Mouse (Mus musculus): Measurements from ENCODE around the gene Slc19a1. TPM values are rescaled to one million over a fixed set of nuclear protein-coding genes. Genes with fewer than 3 reads are reported as not detected.
A peak's percentile ranks its signal among the peaks of the same experiment; 100 is the strongest.

Slc19a1 gene
- polyA plus RNA-seq, 1 experiment from 2014 or later: 13.9 TPM

DNA sequence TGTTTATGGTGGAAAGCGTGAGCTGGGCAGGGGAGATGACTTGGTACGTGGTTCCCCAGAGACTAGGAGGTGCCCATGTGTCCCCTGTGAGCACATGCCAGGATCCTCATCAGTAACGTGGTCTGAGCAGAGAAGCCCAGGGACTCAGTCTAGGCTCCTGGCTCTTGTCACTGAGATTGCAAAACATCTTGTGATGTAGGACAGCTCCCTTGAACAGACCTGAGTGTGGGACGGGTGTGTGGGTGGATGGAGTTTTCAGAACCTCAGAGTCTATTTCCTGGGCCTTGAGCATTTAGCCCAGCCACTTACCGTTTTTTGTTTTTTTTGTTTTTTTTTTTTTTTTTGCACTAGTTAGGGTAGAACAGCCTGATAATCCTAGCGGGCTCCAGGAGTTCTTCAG, 3.4 kb downstream of the Slc19a1 start:
- Histone ChIP-seq H3K9me3 (ENCODE audit: control insufficient read depth, low read length) (no peaks in the 10 kb centered on the region), H3K4me2 (replicated peaks; ENCODE audit: low read depth) (no peak overlapping the region)
- WGBS: 73% methylated on average over 6 of the region's 6 CpGs

DNA sequence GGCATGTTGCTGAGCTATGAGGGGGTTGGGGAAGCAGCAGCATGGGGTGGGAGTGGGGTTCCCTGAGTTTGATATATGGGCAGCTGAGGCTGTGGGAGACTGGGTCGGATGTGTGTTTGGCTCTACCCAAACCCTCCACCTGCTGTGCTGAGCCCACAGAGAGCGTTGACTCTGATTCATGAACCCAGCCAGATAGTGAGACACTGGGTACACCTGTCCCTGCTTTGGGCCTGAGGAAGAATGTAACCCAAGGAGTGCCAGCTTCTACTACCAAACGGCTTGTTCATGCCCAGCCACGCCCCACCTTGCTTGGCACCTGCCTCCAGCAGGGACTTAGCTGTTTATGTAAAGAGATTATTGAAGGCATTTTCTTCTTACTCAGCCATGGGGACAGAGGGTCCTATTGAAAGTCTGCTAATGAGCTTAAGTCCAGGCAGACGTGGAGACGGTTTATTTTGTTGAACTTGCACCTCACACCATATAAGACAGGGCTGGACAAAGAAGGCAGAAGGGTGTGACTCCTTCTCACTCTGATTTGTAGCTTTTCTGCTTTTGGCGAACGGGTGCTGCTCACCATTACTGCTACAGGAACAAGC, 6.6 kb downstream of the Slc19a1 start:
- H3K4me1 ChIP-seq (replicated peaks; ENCODE audit: control insufficient read depth, insufficient read depth): 0 out of 2 replicates have a peak, but pooled peaks cover 4% of the 10 kb centered on the region
- peaks cover 12% of the 10 kb centered on the region for H3K36me3 ChIP-seq (ENCODE audit: control insufficient read depth, insufficient read depth, low read length)
- H3K9ac ChIP-seq (ENCODE audit: low read length): no peak overlapping the region
- TF ChIP-seq EP300 (optimal IDR thresholded peaks at IDR 0.05) (no peak), CTCF (IDR thresholded peaks at IDR 0.05; ENCODE audit: low read depth) (no peak)
- H3K9me3 ChIP-seq (ENCODE audit: control insufficient read depth, low read length): no peaks in the 10 kb centered on the region
- DNase-seq (ENCODE audit: low spot score) (no peak), ATAC-seq (ENCODE audit: low FRiP score, low TSS enrichment) (no peak)
- 63% methylated on average over 8 of the region's 8 CpGs for WGBS
- no peaks in the 10 kb centered on the region for H3K27me3 ChIP-seq (ENCODE audit: control insufficient read depth, insufficient read depth, low read length)
- no peak overlapping the region for H3K4me3 ChIP-seq (ENCODE audit: low read depth, low read length)
- H3K27ac ChIP-seq (replicated peaks): no peak overlapping the region
- H3K4me2 ChIP-seq (replicated peaks; ENCODE audit: low read depth): no peak overlapping the region

More for the DNA sequence above, 3.4 kb downstream of the Slc19a1 start:
- ATAC-seq (ENCODE audit: low FRiP score, low TSS enrichment) (no peak), DNase-seq (ENCODE audit: low spot score) (no peak)
- H3K27ac ChIP-seq (replicated peaks): no peak overlapping the region
- no peak overlapping the region for H3K4me3 ChIP-seq (ENCODE audit: low read depth, low read length)
- peaks cover 12% of the 10 kb centered on the region for H3K36me3 ChIP-seq (ENCODE audit: control insufficient read depth, insufficient read depth, low read length)
- H3K27me3 ChIP-seq (ENCODE audit: control insufficient read depth, insufficient read depth, low read length): no peaks in the 10 kb centered on the region
- TF ChIP-seq CTCF (IDR thresholded peaks at IDR 0.05; ENCODE audit: low read depth) (no peak), EP300 (optimal IDR thresholded peaks at IDR 0.05) (no peak)
- H3K9ac ChIP-seq (ENCODE audit: low read length): no peak overlapping the region
- 0 out of 2 replicates have a peak, but pooled peaks cover 4% of the 10 kb centered on the region for H3K4me1 ChIP-seq (replicated peaks; ENCODE audit: control insufficient read depth, insufficient read depth)

DNA sequence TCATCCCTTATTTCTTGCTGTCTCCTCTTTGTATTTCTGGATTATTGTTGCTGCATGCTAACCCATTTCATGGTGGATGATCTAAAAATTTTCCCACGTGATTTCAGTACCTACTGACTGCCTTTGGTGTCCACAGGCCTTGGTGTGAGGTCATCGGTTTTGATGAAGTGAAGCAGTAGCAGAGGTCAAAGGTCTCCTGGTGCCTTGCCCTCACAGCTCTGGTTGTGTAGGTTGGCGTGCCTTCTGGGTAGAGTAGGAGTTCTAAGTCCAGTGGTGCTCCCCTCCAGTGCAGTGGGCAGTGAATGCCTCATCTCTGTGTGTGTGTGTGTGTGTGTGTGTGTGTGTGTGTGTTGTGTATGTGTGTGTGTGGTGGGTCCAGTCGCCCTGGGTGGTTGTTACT, 16.2 kb downstream of the Slc19a1 start:
- Histone ChIP-seq H3K9me3 (ENCODE audit: control insufficient read depth, low read length) (no peaks in the 10 kb centered on the region), H3K9ac (ENCODE audit: low read length) (no peak overlapping the region), H3K4me3 (ENCODE audit: low read depth, low read length) (no peak overlapping the region), H3K36me3 (ENCODE audit: control insufficient read depth, insufficient read depth, low read length) (peaks cover 13% of the 10 kb centered on the region; the same call in 1 of the 2 replicates), H3K4me1 (replicated peaks; ENCODE audit: control insufficient read depth, insufficient read depth) (no peaks in the 10 kb centered on the region), H3K27me3 (ENCODE audit: control insufficient read depth, insufficient read depth, low read length) (no peaks in the 10 kb centered on the region), H3K27ac (replicated peaks) (no peak overlapping the region), H3K4me2 (replicated peaks; ENCODE audit: low read depth) (no peak overlapping the region)
- no peak for DNase-seq (ENCODE audit: low spot score)
- ATAC-seq (ENCODE audit: low FRiP score, low TSS enrichment): no peak
- no peak for TF ChIP-seq EP300 (optimal IDR thresholded peaks at IDR 0.05)
- TF ChIP-seq CTCF (IDR thresholded peaks at IDR 0.05; ENCODE audit: low read depth): no peak
- WGBS: 71% methylated on average over 4 of the region's 4 CpGs

DNA sequence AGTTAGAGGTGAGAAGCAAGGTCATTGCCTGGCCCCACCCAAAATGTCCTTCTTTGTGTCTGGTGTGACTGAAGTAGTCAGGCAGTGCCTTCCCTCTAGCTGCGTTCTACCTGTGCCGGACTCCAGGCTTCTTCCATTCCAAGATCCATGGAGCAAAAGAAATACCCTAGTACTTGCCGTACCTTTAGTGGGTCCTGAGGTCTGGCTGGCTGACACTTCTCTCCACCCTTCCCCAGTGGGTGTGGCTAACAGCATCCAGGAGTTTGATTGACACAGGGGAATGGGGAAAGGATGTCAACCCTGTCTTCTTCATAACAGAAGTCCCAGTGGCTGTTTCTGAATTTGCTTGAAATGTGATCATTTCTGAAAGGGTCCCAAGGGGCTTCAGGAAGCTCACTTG, 16.6 kb downstream of the Slc19a1 start:
- no peak for ATAC-seq (ENCODE audit: low FRiP score, low TSS enrichment)
- Histone ChIP-seq H3K9ac (ENCODE audit: low read length) (no peak overlapping the region), H3K27ac (replicated peaks) (no peak overlapping the region), H3K36me3 (ENCODE audit: control insufficient read depth, insufficient read depth, low read length) (peaks cover 13% of the 10 kb centered on the region), H3K4me2 (replicated peaks; ENCODE audit: low read depth) (no peak overlapping the region), H3K4me3 (ENCODE audit: low read depth, low read length) (no peak overlapping the region), H3K4me1 (replicated peaks; ENCODE audit: control insufficient read depth, insufficient read depth) (no peaks in the 10 kb centered on the region), H3K9me3 (ENCODE audit: control insufficient read depth, low read length) (no peaks in the 10 kb centered on the region), H3K27me3 (ENCODE audit: control insufficient read depth, insufficient read depth, low read length) (no peaks in the 10 kb centered on the region)
- TF ChIP-seq EP300 (optimal IDR thresholded peaks at IDR 0.05) (no peak), CTCF (IDR thresholded peaks at IDR 0.05; ENCODE audit: low read depth) (no peak)
- WGBS: 91% methylated on average over 3 of the region's 3 CpGs
- no peak for DNase-seq (ENCODE audit: low spot score)

DNA sequence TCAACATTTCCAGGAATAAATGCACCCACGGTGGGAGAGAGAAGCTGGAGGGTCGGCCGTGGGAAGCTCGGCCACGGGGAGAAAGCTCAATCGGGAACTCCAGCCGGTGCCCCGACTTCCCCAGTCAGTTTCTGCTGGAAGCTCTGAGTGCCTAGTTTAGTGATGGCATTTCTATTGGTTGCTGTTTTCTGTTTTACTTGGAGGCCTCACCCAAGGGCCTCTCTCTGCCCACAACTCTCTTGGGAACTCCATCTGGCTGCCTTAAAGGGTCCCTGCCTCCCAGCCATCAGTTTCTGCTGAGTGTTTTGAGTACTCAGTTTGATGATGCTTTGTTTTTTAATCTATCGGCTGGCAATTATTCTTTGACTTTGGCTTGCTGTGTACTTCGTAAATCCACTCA, 24.7 kb downstream of the Slc19a1 start:
- Histone ChIP-seq H3K27ac (replicated peaks) (no peak overlapping the region), H3K27me3 (ENCODE audit: control insufficient read depth, insufficient read depth, low read length) (no peaks in the 10 kb centered on the region), H3K9ac (ENCODE audit: low read length) (no peak overlapping the region), H3K9me3 (ENCODE audit: control insufficient read depth, low read length) (no peaks in the 10 kb centered on the region), H3K4me2 (replicated peaks; ENCODE audit: low read depth) (no peak overlapping the region), H3K4me1 (replicated peaks; ENCODE audit: control insufficient read depth, insufficient read depth) (no peaks in the 10 kb centered on the region), H3K36me3 (ENCODE audit: control insufficient read depth, insufficient read depth, low read length) (no peaks in the 10 kb centered on the region; the same call in none of the 2 replicates), H3K4me3 (ENCODE audit: low read depth, low read length) (no peak overlapping the region)
- WGBS: 79% methylated on average over 10 of the region's 10 CpGs
- no peak for ATAC-seq (ENCODE audit: low FRiP score, low TSS enrichment)
- TF ChIP-seq CTCF (IDR thresholded peaks at IDR 0.05; ENCODE audit: low read depth) (0 out of 2 replicates have a peak, but pooled peaks have one; percentile 4), EP300 (optimal IDR thresholded peaks at IDR 0.05) (no peak)
- no peak for DNase-seq (ENCODE audit: low spot score)

DNA sequence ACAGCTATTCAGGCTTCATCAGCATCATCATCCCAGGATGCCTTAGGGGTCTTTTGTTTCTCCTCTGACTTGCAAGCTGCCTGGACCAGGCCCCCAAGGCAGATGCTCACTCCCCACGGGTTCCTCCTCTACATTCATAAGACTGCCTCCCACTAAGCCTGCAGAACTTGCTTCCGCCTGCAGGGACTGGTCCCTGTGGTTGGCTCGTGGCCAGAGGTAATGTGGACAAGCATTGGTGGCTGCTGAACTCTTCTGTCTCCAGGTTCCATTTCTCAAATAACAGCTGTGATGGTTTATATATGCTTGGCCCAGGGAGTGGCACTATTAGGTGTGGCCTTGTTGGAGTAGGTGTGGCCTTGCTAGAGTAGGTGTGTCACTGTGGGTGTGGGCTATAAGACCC, 29.4 kb downstream of the Slc19a1 start:
- Histone ChIP-seq H3K27ac (replicated peaks) (no peak overlapping the region), H3K4me1 (replicated peaks; ENCODE audit: control insufficient read depth, insufficient read depth) (no peaks in the 10 kb centered on the region), H3K9ac (ENCODE audit: low read length) (no peak overlapping the region), H3K4me3 (ENCODE audit: low read depth, low read length) (no peak overlapping the region), H3K4me2 (replicated peaks; ENCODE audit: low read depth) (no peak overlapping the region), H3K27me3 (ENCODE audit: control insufficient read depth, insufficient read depth, low read length) (no peaks in the 10 kb centered on the region), H3K36me3 (ENCODE audit: control insufficient read depth, insufficient read depth, low read length) (no peaks in the 10 kb centered on the region), H3K9me3 (ENCODE audit: control insufficient read depth, low read length) (no peaks in the 10 kb centered on the region)
- ATAC-seq (ENCODE audit: low FRiP score, low TSS enrichment): 0 out of 2 replicates have a peak, but pooled peaks have one; percentile 36
- WGBS: 54% methylated on average over 3 of the region's 3 CpGs
- DNase-seq (ENCODE audit: low spot score): peak; percentile 31
- no peak for TF ChIP-seq EP300 (optimal IDR thresholded peaks at IDR 0.05)
- TF ChIP-seq CTCF (IDR thresholded peaks at IDR 0.05; ENCODE audit: low read depth): peak; percentile 31
